Mouse (Mus musculus) limb, embryonic 12.5 days (tissue): Measurements from ENCODE around the gene Srp54a. TPM values are rescaled to one million over a fixed set of nuclear protein-coding genes. Genes with fewer than 3 reads are reported as not detected.
"Not testable (repeated sequence)": the region's sequence is repeated elsewhere in the genome, so short reads cannot be mapped to it uniquely, and the experiment has no call there.

Experiments used
- ATAC-seq: fragments of 200-750 bp; cut with Nextera tagmentation; 2 replicates; pipeline ENCODE4 v1.8.0; 2017; ENCODE audit warnings: low read depth, moderate TSS enrichment; ENCODE audit not compliant: insufficient number of reproducible peaks, insufficient read depth, low FRiP score, low TSS enrichment
- H3K27ac ChIP-seq: fragments of 300-500 bp; sonication (generic); 2 replicates; pipeline ENCODE4 v1.5.1; 2016; ENCODE audit warnings: mild to moderate bottlenecking, moderate library complexity
- H3K27me3 ChIP-seq: fragments of 300-500 bp; sonication (generic); 2 replicates; pipeline ENCODE4 v1.6.1; 2016; ENCODE audit warnings: mild to moderate bottlenecking, moderate library complexity
- H3K36me3 ChIP-seq: fragments of 300-500 bp; sonication (generic); 2 replicates; pipeline ENCODE4 v1.6.1; 2016; ENCODE audit warnings: mild to moderate bottlenecking, moderate library complexity
- H3K4me1 ChIP-seq: fragments of 300-500 bp; sonication (generic); replicated peaks from 2 replicates; pipeline ENCODE4 v1.6.1; 2016
- H3K4me2 ChIP-seq: fragments of 300-500 bp; sonication (generic); 2 replicates; pipeline ENCODE4 v1.6.1; 2016; ENCODE audit warnings: mild to moderate bottlenecking, moderate library complexity
- H3K4me3 ChIP-seq: fragments of 300-500 bp; sonication (generic); replicated peaks from 2 replicates; pipeline ENCODE4 v1.5.1; 2016; ENCODE audit warnings: mild to moderate bottlenecking
- H3K9ac ChIP-seq: fragments of 300-500 bp; sonication (generic); replicated peaks from 2 replicates; pipeline ENCODE4 v1.6.1; 2016; ENCODE audit warnings: mild to moderate bottlenecking, moderate library complexity
- H3K9me3 ChIP-seq: fragments of 300-500 bp; sonication (generic); 2 replicates; pipeline ENCODE4 v1.6.1; 2016; ENCODE audit warnings: mild to moderate bottlenecking, moderate library complexity
- WGBS: fragments of 180-500 bp; shearing (Covaris S2); methylation state at CpG from one replicate; pipeline ENCODE4 v1.1.7; 2016; 5-methylcytosine and 5-hydroxymethylcytosine counted together
- polyA plus RNA-seq: library from polyadenylated mRNA; unstranded; fragments of >200 nt; fragmentation: Nextera tagmentation; extraction: Ambion mirVana; gene quantifications from 2 replicates; pipeline ENCODE4 v1.2.1, GENCODE M21; 2016

Srp54a gene
- polyA plus RNA-seq, 1 experiment from 2014 or later = 153 TPM

DNA sequence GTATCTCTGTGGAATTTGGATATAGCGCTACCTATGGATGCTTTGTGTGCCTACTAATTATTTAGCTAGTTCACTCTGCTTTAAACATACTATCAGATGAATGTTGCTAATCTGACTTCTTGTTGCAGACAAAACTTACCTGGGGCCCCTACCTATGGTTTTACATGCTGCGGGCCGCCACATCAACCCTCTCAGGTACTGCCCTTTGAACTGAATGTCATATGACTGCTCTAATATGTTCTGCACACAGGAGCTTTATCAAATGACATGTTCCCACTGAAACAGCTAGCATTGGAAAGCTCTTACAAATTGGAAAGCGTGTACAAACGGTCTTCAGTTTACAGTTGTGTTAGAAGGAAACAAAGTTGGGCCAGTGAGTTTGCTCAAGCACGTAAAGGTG, 55.5 kb downstream of the Srp54a start:
- no CpG with 5 or more reads among the region's 6 CpGs for WGBS
- not testable (repeated sequence) for H3K27me3 ChIP-seq, H3K9me3 ChIP-seq, H3K4me2 ChIP-seq, H3K36me3 ChIP-seq, H3K4me1 ChIP-seq, ATAC-seq, H3K4me3 ChIP-seq, H3K9ac ChIP-seq, H3K27ac ChIP-seq

DNA sequence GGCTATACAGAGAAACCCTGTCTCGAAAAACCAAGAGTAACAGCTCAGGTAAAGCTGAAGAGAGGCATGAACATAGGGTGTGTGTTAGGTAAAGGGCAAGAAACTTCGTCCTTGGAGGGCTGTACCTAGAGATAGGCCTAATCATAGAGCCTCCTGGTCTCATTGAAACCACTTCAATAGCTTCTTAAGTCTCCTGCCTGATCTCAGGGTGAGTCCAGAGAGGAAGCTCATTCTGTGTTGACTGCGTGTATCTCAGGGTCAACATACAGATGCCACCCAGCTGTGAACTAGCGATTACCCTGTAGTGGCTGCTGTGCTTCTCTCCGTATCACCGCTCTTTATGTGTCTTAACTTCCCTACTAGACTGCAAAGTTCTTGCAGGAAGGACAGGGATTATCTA, 57.8 kb downstream of the Srp54a start:
- H3K36me3 ChIP-seq, ATAC-seq, H3K4me1 ChIP-seq, H3K27me3 ChIP-seq, H3K4me3 ChIP-seq, H3K4me2 ChIP-seq, H3K9me3 ChIP-seq, H3K27ac ChIP-seq, H3K9ac ChIP-seq: not testable (repeated sequence)
- WGBS = no CpG with 5 or more reads among the region's 6 CpGs

DNA sequence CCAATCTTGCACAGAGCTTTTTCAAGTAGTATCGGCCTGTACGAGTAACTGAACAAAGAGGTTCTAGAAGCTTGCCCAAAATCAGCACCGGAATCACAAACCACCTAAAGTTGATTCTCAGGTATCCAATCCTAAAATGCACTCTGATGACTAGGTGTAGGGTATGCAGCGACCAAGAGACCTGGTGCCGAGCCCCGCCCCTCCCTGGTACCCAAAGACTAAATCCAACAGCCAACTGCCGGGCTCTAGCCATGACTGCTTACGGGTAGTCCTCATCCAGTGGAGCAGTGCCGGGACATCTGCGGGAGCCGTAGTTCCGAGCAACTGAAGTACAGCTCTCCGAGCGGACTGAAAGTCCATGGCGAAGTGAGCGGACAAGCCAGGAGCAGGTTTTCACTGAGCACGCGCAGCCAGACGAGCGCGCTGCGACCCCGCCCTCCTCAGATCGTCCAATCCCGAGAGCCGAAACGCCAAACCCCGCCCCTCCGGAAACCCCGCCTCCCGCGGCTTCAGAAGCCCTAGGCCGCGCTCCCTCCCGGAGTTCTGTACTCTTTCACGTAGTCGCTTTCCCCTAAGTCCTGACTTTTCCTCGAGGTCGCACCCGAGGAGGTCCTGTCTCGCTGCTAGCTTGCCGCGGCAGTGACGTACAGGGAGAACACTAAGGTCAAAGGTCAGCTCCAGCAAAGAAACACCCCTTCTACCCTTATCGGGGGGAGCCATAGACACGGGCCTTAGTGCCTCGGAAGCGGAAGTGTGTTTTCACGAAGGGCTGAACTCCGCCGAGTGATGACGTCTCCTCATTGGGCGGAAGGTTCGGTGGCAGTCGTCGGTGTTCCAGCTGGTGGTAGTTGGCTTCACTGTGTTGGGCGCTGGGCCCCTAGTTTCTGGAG, 74.7 kb downstream of the Srp54a start, which contains the start of gene Srp54b:
TSS of gene Srp54b (plus strand) at position 546 of the 890 bp plus-strand sequence.
- ATAC-seq = peak; percentile 98
- no CpG with 5 or more reads among the region's 57 CpGs for WGBS
- H3K4me3 ChIP-seq = peak within 1 kb of the TSS; percentile 30

DNA sequence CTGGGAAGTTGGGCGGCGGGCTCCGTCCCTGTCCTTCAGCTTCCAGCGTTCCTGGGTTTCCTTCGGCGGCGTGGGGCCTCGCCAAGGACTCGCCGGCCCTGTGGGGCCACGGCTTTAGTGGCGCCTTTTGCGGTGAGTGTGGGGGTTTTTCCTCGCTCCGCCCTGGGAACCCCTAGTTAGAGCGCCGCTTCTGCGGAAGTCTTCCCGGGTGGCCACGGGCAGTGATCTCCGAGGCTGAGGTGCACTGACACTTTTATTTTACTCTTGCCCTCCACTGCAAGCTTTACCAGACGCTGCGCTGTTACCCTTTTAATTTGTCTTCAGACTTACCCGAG, 75.4 kb downstream of the Srp54a start:
- H3K4me3 ChIP-seq = peak overlapping the region; percentile 30
- WGBS = under 1% methylated on average over 12 of the region's 24 CpGs

More for the DNA sequence above, 74.7 kb downstream of the Srp54a start, which contains the start of gene Srp54b:
- not testable (repeated sequence) for H3K27ac ChIP-seq, H3K9me3 ChIP-seq, H3K4me2 ChIP-seq, H3K4me1 ChIP-seq, H3K36me3 ChIP-seq, H3K27me3 ChIP-seq, H3K9ac ChIP-seq

More for the DNA sequence above, 75.4 kb downstream of the Srp54a start:
- H3K4me2 ChIP-seq, H3K9ac ChIP-seq, H3K36me3 ChIP-seq, H3K9me3 ChIP-seq, H3K27ac ChIP-seq, H3K4me1 ChIP-seq, H3K27me3 ChIP-seq: not testable (repeated sequence)
- peak; percentile 66; the same call in 1 of the 2 replicates for ATAC-seq

Other genes starting within 250 kb of the Srp54a start
- gene Cfl2, start 217.4 kb upstream of the Srp54a start, polyA plus RNA-seq = 144 TPM in 2 replicates
- not detected in 2 replicates for gene Gm20403, start 93.7 kb upstream of the Srp54a start, polyA plus RNA-seq
- gene Baz1a, start 65.9 kb upstream of the Srp54a start, polyA plus RNA-seq = 30.6 and 33.9 TPM in 2 replicates
- gene 2700097O09Rik, start 152 bp upstream of the Srp54a start, polyA plus RNA-seq = 44.9 and 45.6 TPM in 2 replicates
- 15.7 and 18.4 TPM in 2 replicates for gene Fam177a, start 44.2 kb downstream of the Srp54a start, polyA plus RNA-seq
- gene Srp54b, start 74.8 kb downstream of the Srp54a start, polyA plus RNA-seq = 59.0 and 67.3 TPM in 2 replicates
- 2.2 and 5.1 TPM in 2 replicates for gene 1700047I17Rik2, start 119.3 kb downstream of the Srp54a start, polyA plus RNA-seq
- gene Srp54c, start 149.9 kb downstream of the Srp54a start, polyA plus RNA-seq = 71.0 and 75.7 TPM in 2 replicates
- gene 1110008L16Rik, start 219.3 kb downstream of the Srp54a start, polyA plus RNA-seq = 17.7 and 19.1 TPM in 2 replicates
- 23.9 and 24.9 TPM in 2 replicates for gene Ppp2r3c, start 222.7 kb downstream of the Srp54a start, polyA plus RNA-seq